Mouse (Mus musculus) effector memory CD4-positive, alpha-beta T cell, adult 7 months (primary cell): ENCODE measurements around the gene Olfr822. TPM values are rescaled to one million over a fixed set of nuclear protein-coding genes. Genes with fewer than 3 reads are reported as not detected.

Experiments used
- polyA plus RNA-seq: library from polyadenylated mRNA; unstranded; fragments of 100-300 nt; shearing (Covaris generic); gene quantifications from one replicate; pipeline ENCODE4 v1.2.1, GENCODE M21; 2017

Gene Olfr822
- polyA plus RNA-seq = not detected

GRCm38 (mm10) chr10:130070910-130071309 is at the start of gene Olfr822:
TSS of gene Olfr822 (plus strand) at chr10:130071210.

GRCm38 (mm10) chr10:130030048-130030447 is 41.0 kb upstream of the Olfr822 start, which contains the start of gene Olfr821:
TSS of gene Olfr821 (plus strand) at chr10:130030348.

GRCm38 (mm10) chr10:130115283-130115682 is 44.3 kb downstream of the Olfr822 start, which contains the start of gene Olfr823:
TSS of gene Olfr823 (minus strand) at chr10:130115383.

Other genes starting within 250 kb of the Olfr822 start
- gene Olfr812, start 225.1 kb upstream of the Olfr822 start, polyA plus RNA-seq = not detected
- gene Olfr813, start 215.8 kb upstream of the Olfr822 start, polyA plus RNA-seq = not detected
- gene Olfr814, start 191.4 kb upstream of the Olfr822 start, polyA plus RNA-seq = 0.11 TPM
- gene Olfr815, start 165.3 kb upstream of the Olfr822 start, polyA plus RNA-seq = 0.21 TPM
- 1.5 TPM for gene Olfr816, start 155.6 kb upstream of the Olfr822 start, polyA plus RNA-seq
- not detected for gene Olfr818, start 122.1 kb upstream of the Olfr822 start, polyA plus RNA-seq
- not detected for gene Olfr819, start 103.9 kb upstream of the Olfr822 start, polyA plus RNA-seq
- not detected for gene Olfr247, start 95.1 kb upstream of the Olfr822 start, polyA plus RNA-seq
- gene Gm10310, start 86.1 kb upstream of the Olfr822 start, polyA plus RNA-seq = 0.40 TPM
- not detected for gene Olfr820, start 58.6 kb upstream of the Olfr822 start, polyA plus RNA-seq
- not detected for gene Olfr821, start 40.9 kb upstream of the Olfr822 start, polyA plus RNA-seq
- not detected for gene Olfr823, start 44.2 kb downstream of the Olfr822 start, polyA plus RNA-seq
- not detected for gene Olfr824, start 58.8 kb downstream of the Olfr822 start, polyA plus RNA-seq
- gene Olfr825, start 95.6 kb downstream of the Olfr822 start, polyA plus RNA-seq = not detected
- not detected for gene Olfr826, start 113.0 kb downstream of the Olfr822 start, polyA plus RNA-seq
- gene Olfr827, start 143.2 kb downstream of the Olfr822 start, polyA plus RNA-seq = not detected
- gene Neurod4, start 209.0 kb downstream of the Olfr822 start, polyA plus RNA-seq = not detected